Mouse (Mus musculus) heart, embryonic 12.5 days (tissue): ENCODE results near the gene Clca3a2. TPM values are rescaled to one million over a fixed set of nuclear protein-coding genes. Genes with fewer than 3 reads are reported as not detected.
"Not testable (repeated sequence)": the region's sequence is repeated elsewhere in the genome, so short reads cannot be mapped to it uniquely, and the experiment has no call there.

ENCODE experiments used
- ATAC-seq: fragments of 200-750 bp; cut with Nextera tagmentation; 2 replicates; pipeline ENCODE4 v1.8.0; 2017; ENCODE audit warnings: moderate TSS enrichment, moderate library complexity; ENCODE audit not compliant: insufficient number of reproducible peaks, low FRiP score
- H3K27ac ChIP-seq: fragments of 300-500 bp; sonication (generic); 2 replicates; pipeline ENCODE4 v1.5.1; 2016; ENCODE audit warnings: mild to moderate bottlenecking, moderate library complexity; ENCODE audit not compliant: poor library complexity, severe bottlenecking
- H3K27me3 ChIP-seq: fragments of 300-500 bp; sonication (generic); replicated peaks from 2 replicates; pipeline ENCODE4 v1.6.1; 2016; ENCODE audit warnings: mild to moderate bottlenecking, moderate library complexity
- H3K36me3 ChIP-seq: fragments of 300-500 bp; sonication (generic); 2 replicates; pipeline ENCODE4 v1.6.1; 2016; ENCODE audit warnings: mild to moderate bottlenecking, moderate library complexity
- H3K4me1 ChIP-seq: fragments of 300-500 bp; sonication (generic); replicated peaks from 2 replicates; pipeline ENCODE4 v1.6.1; 2016; ENCODE audit warnings: mild to moderate bottlenecking
- H3K4me2 ChIP-seq: fragments of 300-500 bp; sonication (generic); 2 replicates; pipeline ENCODE4 v1.6.1; 2016; ENCODE audit warnings: mild to moderate bottlenecking, moderate library complexity
- H3K4me3 ChIP-seq: fragments of 300-500 bp; sonication (generic); 2 replicates; pipeline ENCODE4 v1.5.1; 2016; ENCODE audit warnings: mild to moderate bottlenecking
- H3K9ac ChIP-seq: fragments of 300-500 bp; sonication (generic); 2 replicates; pipeline ENCODE4 v1.6.1; 2016; ENCODE audit warnings: mild to moderate bottlenecking, moderate library complexity
- H3K9me3 ChIP-seq: fragments of 300-500 bp; sonication (generic); replicated peaks from 2 replicates; pipeline ENCODE4 v1.6.1; 2016; ENCODE audit warnings: mild to moderate bottlenecking, moderate library complexity
- WGBS: fragments of 180-500 bp; shearing (Covaris S2); methylation state at CpG from one replicate; pipeline ENCODE4 v1.1.7; 2016; 5-methylcytosine and 5-hydroxymethylcytosine counted together
- polyA plus RNA-seq: library from polyadenylated mRNA; unstranded; fragments of >200 nt; fragmentation: Nextera tagmentation; extraction: Ambion mirVana; gene quantifications from 2 replicates; pipeline ENCODE4 v1.2.1, GENCODE M21; 2016

Clca3a2 gene
- polyA plus RNA-seq: 0.72 and 0.78 TPM in 2 replicates

- not testable (repeated sequence) for H3K4me3 ChIP-seq, H3K9ac ChIP-seq, H3K9me3 ChIP-seq, H3K36me3 ChIP-seq, ATAC-seq, H3K4me2 ChIP-seq, H3K4me1 ChIP-seq, H3K27ac ChIP-seq, H3K27me3 ChIP-seq
- WGBS: 64% methylated on average over 6 of the region's 6 CpGs
These were observed at the start of gene Clca3a2 for GRCm38 (mm10) chr3:144819219-144819618. Clca3a2 (minus strand) TSS chr3:144819494.

- Histone ChIP-seq H3K4me1 (no peaks in the 10 kb centered on the region), H3K4me3 (no peak overlapping the region), H3K27ac (no peak overlapping the region), H3K9ac (no peak overlapping the region), H3K4me2 (no peak overlapping the region), H3K9me3 (peaks cover 5% of the 10 kb centered on the region; the same call in 1 of the 2 replicates), H3K27me3 (no peaks in the 10 kb centered on the region), H3K36me3 (no peaks in the 10 kb centered on the region)
- WGBS: 62% methylated on average over 4 of the region's 4 CpGs
- ATAC-seq: no peak
These were observed 30.3 kb upstream of the Clca3a2 start for GRCm38 (mm10) chr3:144849584-144849983.

GRCm38 (mm10) chr3:144849014-144849556 lies 29.8 kb upstream of the Clca3a2 start, which contains the start of gene Clca3b:
Clca3b (minus strand) TSS chr3:144849357.
- H3K27me3 ChIP-seq, H3K9ac ChIP-seq, H3K27ac ChIP-seq, H3K4me3 ChIP-seq, H3K4me2 ChIP-seq, H3K4me1 ChIP-seq, H3K36me3 ChIP-seq, H3K9me3 ChIP-seq, ATAC-seq: not testable (repeated sequence)
- 89% methylated on average over 9 of the region's 9 CpGs for WGBS

GRCm38 (mm10) chr3:144827257-144827656 lies 8.0 kb upstream of the Clca3a2 start:
- Histone ChIP-seq H3K9me3 (no peaks in the 10 kb centered on the region), H3K4me3 (no peak overlapping the region), H3K4me2 (no peak overlapping the region), H3K36me3 (no peaks in the 10 kb centered on the region), H3K27ac (no peak overlapping the region), H3K9ac (no peak overlapping the region), H3K4me1 (no peaks in the 10 kb centered on the region), H3K27me3 (no peaks in the 10 kb centered on the region)
- 75% methylated on average over 6 of the region's 6 CpGs for WGBS
- no peak for ATAC-seq

- WGBS: 17% methylated on average over 10 of the region's 10 CpGs
- no peak overlapping the region for H3K27ac ChIP-seq
- ATAC-seq: no peak; the same call in 1 of the 2 replicates
- H3K4me3 ChIP-seq: no peak overlapping the region
- no peak overlapping the region for H3K9ac ChIP-seq
- H3K4me2 ChIP-seq: no peak overlapping the region
- H3K27me3 ChIP-seq: no peaks in the 10 kb centered on the region
- no peaks in the 10 kb centered on the region for H3K9me3 ChIP-seq
- H3K36me3 ChIP-seq: no peaks in the 10 kb centered on the region
- no peaks in the 10 kb centered on the region; the same call in 1 of the 2 replicates for H3K4me1 ChIP-seq
These were observed 5.9 kb upstream of the Clca3a2 start for GRCm38 (mm10) chr3:144825151-144825550.

- WGBS: 78% methylated on average over 5 of the region's 5 CpGs
- no peak overlapping the region for H3K27ac ChIP-seq
- no peaks in the 10 kb centered on the region for H3K36me3 ChIP-seq
- no peaks in the 10 kb centered on the region; the same call in 1 of the 2 replicates for H3K4me1 ChIP-seq
- no peak overlapping the region for H3K4me2 ChIP-seq
- no peak overlapping the region for H3K4me3 ChIP-seq
- no peak for ATAC-seq
- H3K27me3 ChIP-seq: no peaks in the 10 kb centered on the region
- H3K9ac ChIP-seq: no peak overlapping the region
- H3K9me3 ChIP-seq: no peaks in the 10 kb centered on the region
These were observed 4.0 kb upstream of the Clca3a2 start for GRCm38 (mm10) chr3:144823331-144823730.

GRCm38 (mm10) chr3:144820632-144821031 lies 1.3 kb upstream of the Clca3a2 start:
- Histone ChIP-seq H3K27me3 (no peaks in the 10 kb centered on the region), H3K36me3 (no peaks in the 10 kb centered on the region), H3K4me2 (no peak overlapping the region), H3K27ac (no peak overlapping the region), H3K4me3 (no peak overlapping the region), H3K4me1 (no peaks in the 10 kb centered on the region; the same call in 1 of the 2 replicates), H3K9me3 (no peaks in the 10 kb centered on the region), H3K9ac (no peak overlapping the region)
- WGBS: 18% methylated on average over 1 of the region's 1 CpGs
- ATAC-seq: no peak

- WGBS: 82% methylated on average over 6 of the region's 6 CpGs
- H3K4me1 ChIP-seq, H3K4me3 ChIP-seq, H3K27ac ChIP-seq, H3K27me3 ChIP-seq, H3K9me3 ChIP-seq, H3K9ac ChIP-seq, H3K4me2 ChIP-seq, H3K36me3 ChIP-seq, ATAC-seq: not testable (repeated sequence)
These were observed 6.0 kb downstream of the Clca3a2 start for GRCm38 (mm10) chr3:144813336-144813735.

GRCm38 (mm10) chr3:144811821-144812220 lies 7.5 kb downstream of the Clca3a2 start:
- 38% methylated on average over 3 of the region's 3 CpGs for WGBS
- no peaks in the 10 kb centered on the region for H3K4me1 ChIP-seq
- H3K36me3 ChIP-seq: no peaks in the 10 kb centered on the region
- H3K4me3 ChIP-seq: no peak overlapping the region
- H3K9ac ChIP-seq: no peak overlapping the region
- H3K4me2 ChIP-seq: no peak overlapping the region
- no peak for ATAC-seq
- H3K27me3 ChIP-seq: no peaks in the 10 kb centered on the region
- H3K9me3 ChIP-seq: no peaks in the 10 kb centered on the region
- no peak overlapping the region for H3K27ac ChIP-seq

GRCm38 (mm10) chr3:144808153-144808925 lies 11.0 kb downstream of the Clca3a2 start:
- H3K36me3 ChIP-seq, H3K27ac ChIP-seq, H3K9me3 ChIP-seq, H3K4me1 ChIP-seq, H3K9ac ChIP-seq, H3K4me3 ChIP-seq, ATAC-seq, H3K4me2 ChIP-seq, H3K27me3 ChIP-seq: not testable (repeated sequence)
- WGBS: 64% methylated on average over 16 of the region's 17 CpGs

GRCm38 (mm10) chr3:144806626-144807025 lies 12.7 kb downstream of the Clca3a2 start:
- H3K9me3 ChIP-seq, ATAC-seq, H3K4me1 ChIP-seq, H3K4me3 ChIP-seq, H3K36me3 ChIP-seq, H3K4me2 ChIP-seq, H3K27ac ChIP-seq, H3K27me3 ChIP-seq, H3K9ac ChIP-seq: not testable (repeated sequence)
- WGBS: 63% methylated on average over 2 of the region's 2 CpGs
